Mouse (Mus musculus) cerebellum, adult (tissue): Measurements from ENCODE around the gene Olfr771.
"Not testable (repeated sequence)": the region's sequence is repeated elsewhere in the genome, so short reads cannot be mapped to it uniquely, and the experiment has no call there.

Experiments used
- ATAC-seq: cut with Nextera tagmentation; 2 replicates; pipeline ENCODE4 v1.9.2; 2017; ENCODE audit warnings: mild to moderate bottlenecking, moderate library complexity, mixed read lengths; ENCODE audit not compliant: insufficient number of reproducible peaks, low FRiP score, low TSS enrichment

The Olfr771 gene

DNA sequence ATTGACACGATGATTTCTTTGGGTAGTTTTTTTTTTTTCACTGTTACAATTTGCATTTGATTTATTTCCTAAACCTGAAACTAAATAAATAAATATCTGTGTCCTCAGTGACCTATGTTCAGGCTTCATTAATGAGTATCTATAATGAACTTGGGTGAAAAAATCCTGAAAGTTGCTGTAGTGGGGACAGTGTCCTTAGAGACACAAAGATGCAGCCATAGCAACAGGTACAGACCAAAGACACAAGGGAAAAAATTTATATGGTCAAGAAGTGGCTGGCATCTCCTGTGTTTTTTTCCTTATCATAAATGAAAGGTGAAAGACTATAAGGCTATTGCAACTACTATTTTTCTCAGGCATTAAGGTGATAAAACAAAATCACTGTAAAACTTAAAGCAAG is at the start of gene Olfr771:
Gene Olfr771, minus strand, starts transcription at position 101 of the 400 bp plus-strand sequence.
- ATAC-seq: no peak

DNA sequence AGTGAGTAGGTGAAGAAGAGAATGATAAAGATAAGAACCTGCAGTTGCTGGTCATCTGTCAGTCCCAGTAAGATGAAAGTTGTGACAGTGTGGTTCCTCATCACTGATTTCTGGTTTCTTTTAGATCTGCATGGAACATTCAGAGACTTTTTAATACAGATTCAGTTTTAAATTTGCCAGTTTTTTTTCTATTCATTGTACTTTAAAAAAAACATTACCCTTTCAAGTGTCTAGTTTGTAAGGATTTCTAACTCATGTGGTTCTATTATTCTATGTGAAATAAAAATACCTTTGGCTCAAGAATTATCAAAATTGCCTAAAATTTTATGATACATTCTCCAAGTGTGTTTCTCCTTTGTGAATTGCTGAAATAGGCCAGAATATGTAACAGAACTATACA is 22.8 kb upstream of the Olfr771 start, which contains the start of gene Olfr773:
Gene Olfr773, minus strand, starts transcription at position 101 of the 400 bp plus-strand sequence.
- ATAC-seq: not testable (repeated sequence)

DNA sequence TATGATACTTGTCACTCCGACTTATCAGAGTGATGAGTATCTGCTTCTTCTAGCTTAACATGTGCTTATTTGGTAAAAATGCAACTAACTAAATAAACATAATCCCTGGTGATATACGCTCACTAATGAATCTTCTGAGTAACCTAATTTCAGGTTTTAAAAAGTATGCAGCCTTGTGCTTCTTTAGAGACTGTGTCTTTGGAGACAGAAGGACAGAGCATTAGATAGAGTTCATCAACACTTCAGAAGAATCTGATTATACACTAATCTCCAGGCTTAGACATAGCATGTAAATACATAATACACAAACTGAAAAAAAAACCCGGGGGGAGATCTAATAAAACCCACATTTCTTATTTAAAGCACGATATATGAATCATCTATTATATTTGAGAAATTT is 13.3 kb upstream of the Olfr771 start, which contains the start of gene Olfr772:
Gene Olfr772, minus strand, starts transcription at position 101 of the 400 bp plus-strand sequence.
- ATAC-seq: not testable (repeated sequence)

DNA sequence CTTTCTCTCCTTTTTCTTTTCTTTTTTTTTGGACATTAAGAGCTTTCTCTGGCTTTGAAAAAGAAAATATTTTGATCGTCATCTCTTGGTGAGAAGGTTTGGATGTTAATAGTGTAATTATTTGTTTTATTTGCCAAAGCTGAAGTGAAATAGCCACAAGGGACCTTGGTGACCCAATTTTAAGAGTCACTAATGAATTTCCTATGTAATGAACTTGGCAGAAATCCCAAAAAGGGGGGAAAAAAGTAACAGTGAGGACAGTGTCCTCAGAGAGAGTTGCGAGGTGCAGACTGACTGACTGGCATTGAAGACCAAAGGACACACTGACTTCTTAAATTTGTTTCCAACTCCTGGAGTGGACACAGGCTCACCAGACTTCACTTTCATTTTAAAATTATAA is 25.7 kb downstream of the Olfr771 start, which contains the start of gene Olfr770:
Gene Olfr770, minus strand, starts transcription at position 101 of the 400 bp plus-strand sequence.
- ATAC-seq: no peak

DNA sequence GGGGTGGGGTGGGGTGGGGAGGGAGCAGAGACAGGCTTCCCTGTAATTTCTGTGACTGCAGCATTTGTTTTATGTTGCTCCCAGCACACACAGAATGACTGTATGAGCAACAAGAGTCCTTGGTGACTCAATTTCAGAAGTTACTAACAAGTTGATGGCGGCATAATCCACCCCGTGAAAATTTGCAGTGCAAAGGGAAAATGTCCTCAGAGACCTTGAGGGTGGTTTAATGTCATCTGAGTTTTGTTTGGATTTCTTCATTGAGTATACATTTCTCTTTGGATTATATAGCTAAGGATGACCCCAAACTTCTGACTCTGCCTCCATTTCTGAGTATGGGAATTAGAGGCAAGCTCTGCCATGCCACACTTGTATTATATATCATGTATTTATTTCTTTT is 46.8 kb downstream of the Olfr771 start, which contains the start of gene Olfr769:
Gene Olfr769, minus strand, starts transcription at position 101 of the 400 bp plus-strand sequence.
- no peak for ATAC-seq

- no peak for ATAC-seq
These were observed 49.4 kb downstream of the Olfr771 start for GRCm38 (mm10) chr10:129115146-129115545.
